Mouse (Mus musculus) gastrocnemius, postnatal 4 days (tissue): ENCODE data around the gene Musk. TPM values are rescaled to one million over a fixed set of nuclear protein-coding genes. Genes with fewer than 3 reads are reported as not detected.
"Not testable (repeated sequence)": the region's sequence is repeated elsewhere in the genome, so short reads cannot be mapped to it uniquely, and the experiment has no call there.

Source experiments
- DNase-seq, 2 experiments: peaks; one replicate each; pipeline ENCODE4 v3.0.0; 2021 to 2022; ENCODE audit warnings: low spot score in 2 of 2, mixed read lengths in 2 of 2
- long read RNA-seq, 2 experiments: library from polyadenylated mRNA; stranded (forward); transcript quantifications; one replicate each; pipeline ENCODE4 v2.0.0; 2021
- total RNA-seq, 2 experiments: library from RNA; stranded (reverse); gene quantifications; 2 replicates each; pipeline ENCODE4 v1.2.3; 2021

The Musk gene
- total RNA-seq: 10 to 100 TPM; 32.5 to 33.5 TPM
- long read RNA-seq, experiment 1, partial matches to known transcripts: 14 of 19 reads
- long read RNA-seq, experiment 1, other reads (novel, unspliced or antisense): 4 of 19 reads
- long read RNA-seq, experiment 2, partial matches to known transcripts: 1 of 6 reads
- long read RNA-seq, experiment 2, other reads (novel, unspliced or antisense): 3 of 6 reads

- DNase-seq: peak in 1 of 2 experiments; percentile 46
Measured at GRCm38 (mm10) chr4:58285687-58286086, at the start of gene Musk. TSS of gene Musk (plus strand) at chr4:58285960.

DNA sequence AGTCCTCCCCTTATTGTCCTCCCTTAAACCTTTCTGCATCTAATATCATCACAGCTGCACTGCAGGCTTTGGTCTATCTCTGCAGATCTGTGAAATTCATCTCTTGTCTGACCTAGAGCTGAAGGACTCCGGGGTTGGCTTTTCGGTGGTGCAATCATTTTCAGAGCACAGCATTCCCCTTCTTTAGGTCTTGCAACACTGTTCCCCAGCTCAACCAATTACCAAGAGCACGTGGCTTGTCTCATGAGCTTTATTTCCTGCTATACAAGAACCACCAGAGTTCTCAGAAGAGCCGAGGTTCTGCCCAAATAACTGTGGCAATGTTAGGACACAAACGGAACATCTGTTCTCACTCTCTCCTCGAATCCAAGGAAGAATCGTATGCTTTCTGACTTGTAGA is 45.3 kb upstream of the Musk start:
- DNase-seq: no peak

DNA sequence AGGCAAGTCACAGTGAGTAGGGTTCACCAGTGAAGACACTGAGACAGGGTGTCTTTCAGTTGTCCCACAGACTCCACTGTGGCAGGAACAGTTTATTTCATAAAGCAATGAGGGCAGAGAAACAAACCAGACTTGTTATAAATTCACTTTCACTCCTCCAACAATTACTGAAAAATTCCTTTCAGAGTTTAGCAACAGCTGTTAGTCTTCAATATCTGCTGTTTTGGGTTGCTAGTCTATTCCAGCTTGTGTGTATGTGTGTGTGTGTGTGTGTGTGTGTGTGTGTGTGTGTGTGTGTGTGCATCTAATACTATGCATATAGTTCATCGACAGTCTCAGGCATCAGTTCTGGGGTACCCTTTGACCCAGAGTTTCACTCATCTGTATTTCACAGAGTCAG is 40.2 kb upstream of the Musk start:
- no peak for DNase-seq

DNA sequence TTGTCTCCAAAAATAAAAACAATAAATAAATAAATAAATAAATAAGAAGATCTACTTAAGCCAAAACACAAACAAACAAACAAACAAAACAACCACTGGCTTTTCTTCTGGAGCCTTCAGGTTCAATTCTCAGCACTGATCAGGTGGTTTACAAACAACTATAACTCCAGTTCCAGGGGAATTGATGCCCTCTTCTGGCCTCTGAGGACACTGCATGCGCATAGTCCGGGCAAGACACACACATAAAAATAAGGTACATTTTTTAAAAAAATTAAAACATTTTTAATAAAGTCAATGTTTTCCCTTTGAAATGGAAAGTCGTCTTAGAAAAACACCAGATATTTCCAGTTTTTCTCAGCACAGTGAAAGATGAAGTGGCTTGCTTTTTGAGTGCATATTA is 33.4 kb upstream of the Musk start:
- no peak for DNase-seq

GRCm38 (mm10) chr4:58253410-58253809 is 32.4 kb upstream of the Musk start:
- peak in 1 of 2 experiments; percentile 53 for DNase-seq

GRCm38 (mm10) chr4:58260767-58261166 is 25.0 kb upstream of the Musk start:
- not testable (repeated sequence) for DNase-seq

DNA sequence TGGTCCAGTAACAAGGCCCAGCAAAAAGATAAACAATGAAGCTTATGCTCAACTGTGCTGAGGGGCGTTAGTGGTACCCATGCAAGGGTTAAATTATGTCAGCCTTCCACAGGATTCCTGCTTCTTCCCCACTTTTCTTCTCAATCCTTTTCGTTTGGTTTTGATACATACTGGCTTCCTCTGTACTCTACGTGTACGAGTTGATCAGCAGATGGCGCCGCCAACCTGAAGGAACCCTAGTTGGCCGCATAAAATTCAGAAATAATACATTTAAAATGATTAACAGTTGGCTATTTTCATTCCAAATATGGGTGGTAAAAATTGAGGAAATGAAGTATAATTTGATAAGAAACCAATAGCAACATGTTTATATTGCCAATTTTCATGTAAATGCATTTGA is 19.5 kb upstream of the Musk start:
- DNase-seq: peak in 1 of 2 experiments; percentile 46

- DNase-seq: no peak
Measured at GRCm38 (mm10) chr4:58268897-58269542, 16.7 kb upstream of the Musk start.

GRCm38 (mm10) chr4:58269961-58270360 is 15.8 kb upstream of the Musk start:
- DNase-seq: no peak

DNA sequence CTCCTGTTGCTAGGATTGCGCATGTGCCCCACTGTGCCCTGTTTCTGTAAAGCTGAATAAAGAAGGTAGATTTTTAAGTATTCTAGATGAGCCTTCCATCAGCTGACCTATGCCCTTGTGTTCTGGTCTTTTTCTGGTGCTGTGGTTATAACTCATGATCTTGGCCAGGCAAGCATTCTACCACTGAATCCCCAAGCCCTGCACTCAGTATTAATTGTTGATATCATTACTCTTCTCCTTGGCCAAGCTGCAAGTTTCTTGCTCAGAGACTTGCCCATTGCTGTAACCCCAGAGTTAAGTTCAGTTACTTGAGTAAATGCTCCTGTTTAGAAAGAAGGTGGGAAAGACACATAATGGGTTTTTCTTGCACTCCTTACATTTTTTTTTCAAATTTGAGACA is 14.8 kb upstream of the Musk start:
- no peak for DNase-seq

DNA sequence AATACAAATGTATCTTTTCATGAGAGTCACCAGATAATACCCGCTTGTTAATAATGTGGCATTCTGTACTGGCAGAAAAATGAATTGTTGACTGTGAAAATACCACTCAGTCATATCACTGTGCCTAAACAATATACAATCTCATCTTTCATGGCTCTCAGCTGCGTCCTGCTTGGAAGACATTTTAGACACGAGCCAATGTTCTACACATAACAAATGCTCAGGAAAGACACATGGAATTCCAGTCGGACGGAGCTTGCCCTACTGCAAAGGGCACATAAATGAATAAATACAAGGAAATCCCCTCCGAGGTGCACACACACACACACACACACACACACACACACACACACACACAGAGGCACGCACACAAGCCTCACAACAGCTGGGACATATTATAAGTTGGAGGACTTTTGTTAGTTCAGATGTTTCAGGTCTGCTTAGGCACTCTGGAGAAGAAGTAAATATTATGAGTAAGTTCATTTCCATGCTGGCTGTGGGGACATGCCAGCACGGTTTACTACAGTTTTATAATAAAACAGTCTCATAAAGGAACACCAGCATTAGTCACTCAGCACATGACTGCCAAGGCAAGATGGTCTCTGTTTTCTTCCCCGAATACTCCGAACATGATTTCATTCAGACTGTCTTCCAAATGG is 14.1 kb upstream of the Musk start:
- no peak for DNase-seq

DNA sequence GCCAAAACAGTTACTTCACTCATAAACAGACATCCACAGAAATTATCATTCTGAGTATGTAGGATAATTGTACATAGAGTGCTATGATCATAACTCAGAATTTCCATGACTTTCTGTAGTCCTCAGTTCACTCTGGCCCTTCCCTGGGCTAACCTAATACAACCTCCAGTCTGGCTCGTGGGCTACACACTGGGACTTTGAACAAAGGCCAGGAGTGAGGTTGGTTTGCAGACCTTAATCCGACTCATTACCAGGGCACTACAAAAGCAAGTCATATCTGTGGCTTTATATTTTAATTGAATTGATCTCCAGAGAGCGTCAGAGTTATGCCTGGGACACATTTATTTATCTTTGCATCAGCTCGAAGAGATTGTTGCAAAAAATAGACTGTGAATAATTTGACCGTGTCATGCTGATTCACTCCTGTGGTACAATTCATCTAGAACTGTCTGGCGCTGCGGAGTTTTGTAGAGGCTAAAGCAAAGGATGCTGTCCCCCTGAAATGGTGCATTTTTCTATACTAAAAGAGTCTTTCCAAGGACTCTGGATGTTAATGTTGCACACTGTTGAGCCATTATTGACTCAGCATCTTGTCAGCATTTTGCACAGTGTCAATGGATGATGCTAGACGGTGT is 10.4 kb upstream of the Musk start:
- DNase-seq: no peak

DNA sequence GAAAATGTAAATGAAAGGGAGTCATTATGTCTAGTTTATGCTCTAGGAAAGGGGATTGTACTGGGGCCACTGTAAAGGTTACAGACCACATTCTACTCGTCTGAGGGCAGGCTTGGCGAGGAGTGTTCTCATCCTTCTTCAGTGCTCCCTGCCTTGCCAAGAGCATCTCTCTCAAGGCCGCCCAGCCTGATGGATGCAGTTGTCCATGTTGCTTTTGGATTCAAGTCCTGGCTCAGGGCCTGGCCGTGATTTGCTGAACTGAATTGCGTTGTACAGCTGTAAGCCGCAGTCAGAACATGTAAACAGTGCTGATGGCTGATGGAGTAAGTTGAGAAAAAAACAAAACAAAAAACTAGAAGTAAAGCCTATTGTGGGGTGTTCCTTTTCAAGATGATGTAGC is 7.4 kb upstream of the Musk start:
- peak in 1 of 2 experiments; percentile 46 for DNase-seq

GRCm38 (mm10) chr4:58280121-58280520 is 5.6 kb upstream of the Musk start:
- DNase-seq: no peak

- no peak for DNase-seq
Measured at GRCm38 (mm10) chr4:58286368-58287090, 769 bp downstream of the Musk start.

DNA sequence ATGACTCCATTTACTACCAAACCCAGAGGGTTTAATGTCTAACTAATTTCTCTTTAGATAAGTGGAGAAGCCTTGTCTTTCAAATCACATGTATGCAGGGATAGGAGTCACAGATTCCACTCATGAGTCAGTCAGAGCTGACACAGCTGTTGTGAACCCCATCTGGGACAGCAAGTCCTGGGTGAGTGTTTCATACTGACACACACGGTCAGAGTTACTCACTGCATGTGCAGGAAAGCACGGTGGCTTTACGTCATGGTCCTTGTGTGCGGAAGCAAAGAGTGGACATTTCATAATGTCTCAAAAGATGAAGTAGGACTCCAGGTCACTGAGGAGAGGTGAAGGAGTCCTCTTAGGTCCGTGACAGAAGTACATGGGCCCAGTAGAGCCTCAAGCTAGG is 3.0 kb downstream of the Musk start:
- peak in 1 of 2 experiments; percentile 19 for DNase-seq

DNA sequence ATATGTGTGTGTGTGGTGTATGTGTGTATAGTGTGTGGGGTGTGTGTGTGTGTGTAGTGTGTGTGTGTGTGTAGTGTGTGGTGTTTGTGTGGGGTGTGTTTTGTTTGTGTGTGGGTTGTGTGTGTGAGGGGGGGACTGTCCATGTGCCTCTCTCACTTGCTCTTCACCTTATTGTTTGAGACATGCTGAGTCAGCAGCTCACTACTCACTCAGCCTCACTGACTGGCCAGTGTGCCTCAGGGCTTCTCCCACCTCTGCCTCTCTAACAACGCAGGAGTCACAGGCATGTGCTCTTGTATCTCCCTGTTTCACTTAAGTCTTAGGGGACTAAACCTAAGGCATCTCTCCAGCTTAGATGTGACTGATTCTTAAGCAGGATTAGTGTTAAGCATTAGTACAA is 6.1 kb downstream of the Musk start:
- DNase-seq: no peak

GRCm38 (mm10) chr4:58293099-58293498 is 7.3 kb downstream of the Musk start:
- no peak for DNase-seq

DNA sequence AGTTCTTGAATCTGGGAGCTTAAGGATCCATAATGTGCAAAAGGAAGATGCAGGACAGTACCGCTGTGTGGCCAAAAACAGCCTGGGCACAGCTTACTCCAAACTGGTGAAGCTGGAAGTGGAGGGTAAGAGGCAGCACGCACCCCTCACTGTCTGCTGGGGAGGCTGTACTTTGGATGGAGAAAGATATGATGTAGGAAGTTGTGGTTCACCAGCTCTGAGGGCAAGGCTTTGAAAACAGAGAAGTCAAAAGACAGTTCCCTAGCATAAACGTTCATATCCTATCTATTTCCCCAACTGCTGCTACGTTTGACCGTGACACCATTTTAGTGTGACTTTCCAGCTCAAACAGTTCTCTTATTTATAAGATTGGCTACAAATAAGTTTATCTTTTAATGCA is 18.1 kb downstream of the Musk start:
- no peak for DNase-seq

GRCm38 (mm10) chr4:58304564-58304963 is 18.8 kb downstream of the Musk start:
- DNase-seq: no peak

DNA sequence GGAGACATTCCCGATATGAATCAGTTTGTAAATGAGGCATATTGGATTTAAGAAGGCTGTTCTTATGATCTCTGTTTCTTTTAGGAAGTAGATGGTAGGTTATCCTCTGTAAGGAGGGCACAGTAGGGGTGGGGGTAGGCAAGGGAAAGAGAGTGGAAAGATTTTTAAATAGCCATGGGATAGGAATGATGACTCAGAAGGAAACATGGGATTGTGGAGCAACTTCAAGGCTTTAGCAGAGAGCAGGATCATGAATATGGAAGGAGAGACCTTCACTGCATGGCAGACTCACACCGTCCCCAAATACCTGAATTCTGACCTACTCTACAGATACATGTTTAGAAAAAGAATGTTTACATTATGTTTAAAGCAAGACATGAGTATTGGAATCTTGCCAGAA is 21.7 kb downstream of the Musk start:
- DNase-seq: no peak

DNA sequence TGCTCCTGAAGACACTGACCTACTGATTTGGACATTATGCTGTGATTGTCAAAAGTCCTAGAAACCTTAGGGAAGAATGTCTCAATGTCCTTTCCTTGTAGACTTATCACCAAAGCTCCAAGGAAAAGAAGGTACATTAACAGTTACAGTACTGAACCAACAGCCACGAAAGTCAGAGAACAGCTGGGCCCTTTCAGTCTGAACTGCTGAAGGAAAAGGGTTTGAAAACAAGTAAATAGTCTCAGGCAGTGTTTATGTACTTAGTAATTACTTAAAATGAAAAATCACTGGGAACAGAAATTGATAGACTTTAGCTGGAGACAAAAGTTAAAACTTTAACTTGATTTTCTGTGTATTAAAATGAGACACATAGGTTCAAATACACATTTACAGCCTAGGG is 27.6 kb downstream of the Musk start:
- no peak for DNase-seq
